Mouse (Mus musculus): ENCODE measurements around the gene Pcca. TPM values are rescaled to one million over a fixed set of nuclear protein-coding genes. Genes with fewer than 3 reads are reported as not detected.

Gene Pcca
- polyA plus RNA-seq, 1 experiment from 2014 or later = 37.7 TPM

DNA sequence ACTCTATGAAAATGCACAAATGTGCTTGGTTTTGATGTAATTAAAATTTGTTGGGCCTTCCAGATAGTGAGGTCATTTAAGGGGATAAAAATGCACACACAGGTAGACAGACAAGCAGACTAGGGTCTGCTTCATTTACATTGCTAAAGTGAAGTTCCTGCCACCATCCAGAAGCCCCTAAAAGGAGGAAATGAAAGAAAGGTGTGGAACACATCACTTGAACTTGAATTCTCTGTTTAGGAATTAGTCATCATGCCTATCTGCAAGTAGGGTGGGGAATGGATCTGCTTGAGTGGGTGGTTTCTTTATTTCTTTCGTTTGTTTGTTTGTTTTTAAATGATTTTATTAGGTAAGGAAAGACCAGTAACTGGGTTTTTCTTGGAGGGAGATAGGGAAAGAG lies 166.2 kb downstream of the Pcca start:
- no peaks in the 10 kb centered on the region; the same call in 1 of the 2 replicates for H3K36me3 ChIP-seq
- H3K9me3 ChIP-seq = no peaks in the 10 kb centered on the region
- 66% methylated on average over 1 of the region's 1 CpGs for WGBS

DNA sequence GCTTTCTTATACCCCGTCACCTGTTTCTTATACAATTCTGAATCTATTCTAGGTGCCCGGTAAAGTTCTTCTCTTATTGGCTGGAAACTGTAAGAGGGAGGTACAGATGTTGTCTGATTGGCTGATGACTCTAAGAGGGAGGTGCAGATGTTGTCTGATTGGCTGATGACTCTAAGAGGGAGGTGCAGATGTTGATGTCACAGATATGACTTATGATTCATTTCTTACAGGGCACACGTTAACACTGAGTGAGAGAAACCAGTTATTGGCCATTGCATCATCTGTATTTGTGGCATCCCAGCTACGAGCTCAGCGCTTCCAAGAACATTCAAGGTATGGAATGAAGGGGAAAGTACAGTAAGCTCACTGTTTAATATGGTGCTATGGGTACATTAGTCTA lies 179.7 kb downstream of the Pcca start:
- no peak overlapping the region for H3K4me3 ChIP-seq (replicated peaks)
- ATAC-seq (ENCODE audit: insufficient number of reproducible peaks, insufficient read depth, low FRiP score, low TSS enrichment, low read depth) = no peak
- H3K4me2 ChIP-seq = no peak overlapping the region
- H3K27ac ChIP-seq = no peak overlapping the region
- no peak overlapping the region for H3K9ac ChIP-seq (replicated peaks)
- H3K4me1 ChIP-seq (replicated peaks) = no peaks in the 10 kb centered on the region
- H3K27me3 ChIP-seq = no peaks in the 10 kb centered on the region
- no peaks in the 10 kb centered on the region for H3K9me3 ChIP-seq
- WGBS = 94% methylated on average over 5 of the region's 5 CpGs
- H3K36me3 ChIP-seq = no peaks in the 10 kb centered on the region

More for the DNA sequence above, 166.2 kb downstream of the Pcca start:
- Histone ChIP-seq H3K4me1 (replicated peaks) (no peaks in the 10 kb centered on the region), H3K9ac (replicated peaks) (no peak overlapping the region), H3K4me2 (no peak overlapping the region), H3K27ac (no peak overlapping the region), H3K27me3 (no peaks in the 10 kb centered on the region), H3K4me3 (replicated peaks) (no peak overlapping the region)
- ATAC-seq (ENCODE audit: insufficient number of reproducible peaks, insufficient read depth, low FRiP score, low TSS enrichment, low read depth) = no peak

DNA sequence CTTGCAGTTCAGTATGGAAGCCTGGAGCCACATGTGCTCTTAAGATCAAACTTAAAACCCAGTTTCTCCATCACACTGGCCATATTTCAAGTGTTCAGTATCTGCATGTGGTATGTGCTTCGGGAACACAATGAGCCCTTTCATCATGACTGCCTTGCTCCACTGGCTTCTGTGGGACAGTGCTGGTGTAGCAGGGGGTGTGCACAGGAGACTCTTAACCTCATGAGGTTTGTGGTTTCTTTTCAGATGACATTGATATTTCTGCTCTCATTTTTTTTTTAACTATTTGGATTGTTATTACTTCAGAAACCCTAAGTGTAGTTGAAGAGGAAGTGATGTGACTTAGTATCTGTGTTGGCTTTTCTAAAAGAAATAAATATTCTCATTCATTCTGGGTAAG lies 180.8 kb downstream of the Pcca start:
- no peaks in the 10 kb centered on the region for H3K36me3 ChIP-seq
- H3K9ac ChIP-seq (replicated peaks) = no peak overlapping the region
- ATAC-seq (ENCODE audit: insufficient number of reproducible peaks, insufficient read depth, low FRiP score, low TSS enrichment, low read depth) = no peak
- WGBS = 69% methylated on average over 1 of the region's 1 CpGs
- H3K27ac ChIP-seq = no peak overlapping the region
- H3K4me3 ChIP-seq (replicated peaks) = no peak overlapping the region
- no peaks in the 10 kb centered on the region for H3K9me3 ChIP-seq
- no peak overlapping the region for H3K4me2 ChIP-seq
- no peaks in the 10 kb centered on the region for H3K27me3 ChIP-seq
- H3K4me1 ChIP-seq (replicated peaks) = no peaks in the 10 kb centered on the region

DNA sequence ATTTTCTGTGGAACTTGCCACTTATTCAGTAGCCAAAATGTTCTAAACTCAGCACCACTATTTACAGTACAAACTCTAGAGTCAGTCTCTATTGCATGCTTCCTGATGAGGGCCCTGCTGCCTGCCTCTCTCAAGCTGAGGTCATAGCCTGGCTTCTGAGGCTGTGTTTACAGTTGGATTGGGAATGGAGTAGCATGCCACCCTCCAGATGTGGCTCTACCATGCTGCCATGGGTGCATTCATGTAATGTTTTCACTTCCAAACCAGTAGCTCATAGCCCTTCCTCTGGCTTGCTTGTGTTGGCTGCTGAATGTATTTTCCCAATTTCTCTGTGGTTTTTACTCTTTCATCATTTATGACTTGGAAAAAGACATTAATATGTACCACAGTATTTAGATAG lies 181.9 kb downstream of the Pcca start:
- no peaks in the 10 kb centered on the region for H3K36me3 ChIP-seq
- H3K9ac ChIP-seq (replicated peaks) = no peak overlapping the region
- H3K4me2 ChIP-seq = no peak overlapping the region
- H3K4me1 ChIP-seq (replicated peaks) = 0 out of 2 replicates have a peak, but pooled peaks cover 5% of the 10 kb centered on the region
- ATAC-seq (ENCODE audit: insufficient number of reproducible peaks, insufficient read depth, low FRiP score, low TSS enrichment, low read depth) = no peak
- H3K27ac ChIP-seq = no peak overlapping the region
- H3K27me3 ChIP-seq = no peaks in the 10 kb centered on the region
- H3K9me3 ChIP-seq = no peaks in the 10 kb centered on the region
- no peak overlapping the region for H3K4me3 ChIP-seq (replicated peaks)

DNA sequence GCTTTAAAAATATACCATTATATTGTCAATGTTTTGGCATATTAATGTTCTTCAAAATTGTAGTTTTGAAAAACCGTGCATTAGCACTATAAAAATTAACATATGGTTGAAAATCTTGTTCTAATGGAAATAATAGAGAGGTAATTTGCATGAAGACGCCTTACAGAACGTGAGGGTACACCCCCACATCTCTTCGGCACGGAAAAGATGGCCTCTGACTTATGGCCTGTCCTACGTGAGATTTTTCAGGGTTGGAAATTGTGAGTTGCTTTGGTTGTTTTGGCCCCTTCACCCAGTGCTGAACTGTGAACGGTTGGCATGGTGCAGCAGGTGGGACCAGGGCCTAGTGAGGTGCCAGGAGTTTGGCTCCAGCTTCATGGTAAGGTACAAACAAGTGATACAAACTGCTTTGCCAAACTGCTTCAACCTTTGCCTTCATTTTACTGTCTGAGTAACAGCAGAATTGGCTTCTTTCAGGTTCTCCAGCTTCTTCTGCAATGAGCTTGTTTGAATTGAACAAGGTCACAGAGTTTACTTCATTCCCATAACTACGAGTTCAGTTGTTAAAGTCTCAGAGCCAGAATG lies 185.5 kb downstream of the Pcca start:
- H3K27me3 ChIP-seq = no peaks in the 10 kb centered on the region
- no peaks in the 10 kb centered on the region for H3K36me3 ChIP-seq
- H3K4me3 ChIP-seq (replicated peaks) = no peak overlapping the region
- WGBS = 85% methylated on average over 8 of the region's 8 CpGs
- H3K4me1 ChIP-seq (replicated peaks) = 0 out of 2 replicates have a peak, but pooled peaks cover 5% of the 10 kb centered on the region
- no peak for ATAC-seq (ENCODE audit: insufficient number of reproducible peaks, insufficient read depth, low FRiP score, low TSS enrichment, low read depth)
- no peak overlapping the region for H3K9ac ChIP-seq (replicated peaks)
- no peak overlapping the region for H3K27ac ChIP-seq
- no peaks in the 10 kb centered on the region for H3K9me3 ChIP-seq
- H3K4me2 ChIP-seq = no peak overlapping the region

DNA sequence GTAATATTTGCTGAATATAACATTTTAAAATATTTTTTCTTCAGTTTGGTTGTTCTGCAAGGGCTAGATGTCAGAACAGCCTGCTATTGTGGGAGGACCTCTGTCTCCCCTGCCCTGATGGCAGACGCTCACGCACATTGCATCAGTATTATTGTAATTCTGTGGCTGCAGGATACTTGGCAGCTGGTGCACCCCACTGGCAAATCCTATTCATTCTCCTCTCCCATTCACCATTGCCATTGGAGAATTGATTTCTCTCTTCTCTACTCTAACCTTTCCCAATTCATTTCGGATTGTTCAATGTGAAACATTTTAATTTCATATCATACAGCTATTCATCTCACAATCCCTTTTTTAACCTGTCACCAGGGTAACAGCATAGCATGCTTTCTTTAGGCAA lies 186.9 kb downstream of the Pcca start:
- no peaks in the 10 kb centered on the region for H3K36me3 ChIP-seq
- H3K9ac ChIP-seq (replicated peaks) = no peak overlapping the region
- no peak for ATAC-seq (ENCODE audit: insufficient number of reproducible peaks, insufficient read depth, low FRiP score, low TSS enrichment, low read depth)
- H3K9me3 ChIP-seq = no peaks in the 10 kb centered on the region
- H3K4me1 ChIP-seq (replicated peaks) = 0 out of 2 replicates have a peak, but pooled peaks cover 5% of the 10 kb centered on the region
- no peak overlapping the region for H3K27ac ChIP-seq
- H3K27me3 ChIP-seq = no peaks in the 10 kb centered on the region
- H3K4me2 ChIP-seq = no peak overlapping the region
- 57% methylated on average over 3 of the region's 3 CpGs for WGBS
- H3K4me3 ChIP-seq (replicated peaks) = no peak overlapping the region

DNA sequence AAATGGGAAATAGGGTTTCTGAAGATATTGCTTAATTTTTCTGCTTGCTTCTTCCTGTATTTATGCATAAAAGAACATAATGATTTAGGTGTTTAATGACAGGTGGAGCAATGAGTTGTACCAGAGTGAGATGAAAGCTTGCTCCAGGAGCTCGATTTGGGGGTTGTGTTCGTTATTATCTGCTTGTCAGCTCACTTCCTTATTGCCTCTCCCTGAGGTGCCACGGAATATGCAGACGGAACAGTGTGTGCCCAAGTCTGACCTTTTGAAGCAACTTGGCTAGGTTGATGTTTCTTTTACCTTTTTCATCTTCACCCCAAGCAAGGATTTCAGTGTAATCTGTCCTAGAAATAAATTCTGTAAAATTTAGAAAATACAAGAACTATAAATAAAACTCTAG lies 187.6 kb downstream of the Pcca start:
- no peak for ATAC-seq (ENCODE audit: insufficient number of reproducible peaks, insufficient read depth, low FRiP score, low TSS enrichment, low read depth)
- H3K36me3 ChIP-seq = no peaks in the 10 kb centered on the region
- no peak overlapping the region for H3K9ac ChIP-seq (replicated peaks)
- no peak overlapping the region for H3K27ac ChIP-seq
- 0 out of 2 replicates have a peak, but pooled peaks cover 5% of the 10 kb centered on the region for H3K4me1 ChIP-seq (replicated peaks)
- no peaks in the 10 kb centered on the region for H3K27me3 ChIP-seq
- WGBS = 10% methylated on average over 4 of the region's 4 CpGs
- no peak overlapping the region for H3K4me2 ChIP-seq
- H3K9me3 ChIP-seq = no peaks in the 10 kb centered on the region
- H3K4me3 ChIP-seq (replicated peaks) = no peak overlapping the region

DNA sequence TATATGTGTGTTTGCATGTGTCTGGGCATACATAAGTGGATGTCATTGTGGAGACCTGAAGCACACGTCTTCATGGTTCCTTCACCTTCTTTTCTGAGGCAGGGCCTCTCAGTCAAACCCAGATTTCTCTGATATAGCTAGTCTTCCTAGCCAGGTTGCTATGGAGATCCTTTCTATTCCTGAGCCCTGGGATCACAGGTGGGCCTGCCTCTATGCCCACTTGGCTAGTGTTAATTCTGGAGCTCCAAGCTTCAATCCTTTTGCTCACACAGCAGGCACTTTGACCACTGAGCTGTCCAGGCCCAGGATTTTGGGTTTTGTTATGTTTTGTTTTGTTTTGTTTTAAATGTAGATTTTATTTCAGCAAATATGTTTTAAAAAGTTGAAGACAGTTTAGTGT lies 192.3 kb downstream of the Pcca start:
- Histone ChIP-seq H3K4me1 (replicated peaks) (peaks cover 7% of the 10 kb centered on the region; the same call in 1 of the 2 replicates), H3K9ac (replicated peaks) (no peak overlapping the region), H3K4me3 (replicated peaks) (no peak overlapping the region), H3K4me2 (no peak overlapping the region), H3K36me3 (no peaks in the 10 kb centered on the region), H3K9me3 (no peaks in the 10 kb centered on the region), H3K27me3 (no peaks in the 10 kb centered on the region), H3K27ac (no peak overlapping the region)
- 89% methylated on average over 1 of the region's 1 CpGs for WGBS
- ATAC-seq (ENCODE audit: insufficient number of reproducible peaks, insufficient read depth, low FRiP score, low TSS enrichment, low read depth) = no peak

DNA sequence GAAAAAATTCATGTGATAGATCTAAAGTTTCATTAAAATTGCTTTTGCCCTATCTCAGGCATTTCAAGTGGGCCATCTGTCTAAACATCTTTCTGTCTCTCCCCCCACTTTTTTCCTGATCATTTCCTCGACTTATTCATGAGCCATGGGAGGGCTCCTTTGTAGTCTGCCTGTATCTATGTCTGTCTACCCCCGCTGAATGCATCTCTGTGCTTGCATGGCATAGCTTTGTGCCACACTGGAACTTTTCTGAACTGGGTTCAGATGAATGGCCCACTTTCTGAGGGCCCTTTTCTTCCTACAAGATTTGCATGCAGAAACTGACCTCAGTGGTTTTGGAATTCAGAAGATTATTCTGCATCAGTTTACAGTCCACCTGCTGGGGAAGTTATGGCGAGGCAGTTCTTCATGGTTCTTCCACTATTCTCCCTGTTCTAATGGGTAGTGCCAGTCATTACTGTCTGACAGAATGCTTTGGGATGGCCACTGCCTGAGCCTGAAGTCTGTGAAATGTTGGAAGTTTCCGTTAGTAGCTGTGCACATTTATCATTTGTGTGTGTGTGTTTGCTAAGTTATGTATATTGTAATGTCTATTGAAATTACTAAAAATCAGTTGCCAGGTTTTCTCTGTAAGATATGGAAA lies 195.4 kb downstream of the Pcca start:
- Histone ChIP-seq H3K4me3 (replicated peaks) (no peak overlapping the region), H3K4me1 (replicated peaks) (peaks cover 7% of the 10 kb centered on the region; the same call in 1 of the 2 replicates), H3K36me3 (no peaks in the 10 kb centered on the region), H3K27me3 (no peaks in the 10 kb centered on the region), H3K4me2 (no peak overlapping the region), H3K9ac (replicated peaks) (no peak overlapping the region), H3K9me3 (no peaks in the 10 kb centered on the region), H3K27ac (no peak overlapping the region)
- 85% methylated on average over 4 of the region's 4 CpGs for WGBS
- ATAC-seq (ENCODE audit: insufficient number of reproducible peaks, insufficient read depth, low FRiP score, low TSS enrichment, low read depth) = no peak

DNA sequence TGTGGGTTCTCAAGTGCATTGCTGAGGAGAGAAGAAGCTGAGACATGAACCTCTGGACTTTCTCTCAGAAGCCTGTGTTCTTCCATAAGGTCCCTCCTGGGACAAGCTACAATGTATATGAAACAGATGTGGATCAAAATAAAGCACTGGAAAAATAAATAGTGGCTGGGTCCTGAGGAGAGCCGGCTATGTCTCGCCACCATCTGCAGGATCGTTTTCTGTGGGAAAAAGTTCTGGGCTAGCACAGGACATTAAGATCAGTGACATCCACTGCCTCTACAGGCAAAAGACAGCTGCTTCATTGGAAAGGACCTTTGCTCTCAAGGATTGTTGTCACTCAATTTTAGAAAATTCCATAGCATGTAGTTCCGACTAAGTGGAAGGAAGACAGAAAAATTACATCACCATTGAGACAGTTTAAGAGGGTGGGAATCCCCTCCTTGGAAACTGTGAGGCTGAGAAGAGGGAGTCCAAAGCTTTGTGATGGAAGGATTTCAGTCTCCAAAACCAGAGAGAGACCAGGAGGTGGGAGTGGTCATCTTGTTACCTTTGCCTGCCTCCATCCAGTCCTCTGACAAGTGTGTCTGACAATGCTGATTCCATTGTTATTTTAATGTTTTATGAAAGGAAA lies 196.9 kb downstream of the Pcca start:
- H3K36me3 ChIP-seq = no peaks in the 10 kb centered on the region
- no peaks in the 10 kb centered on the region for H3K9me3 ChIP-seq
- WGBS = 54% methylated on average over 4 of the region's 4 CpGs
- H3K4me1 ChIP-seq (replicated peaks) = peaks cover 7% of the 10 kb centered on the region; the same call in 1 of the 2 replicates
- no peak for ATAC-seq (ENCODE audit: insufficient number of reproducible peaks, insufficient read depth, low FRiP score, low TSS enrichment, low read depth)
- no peak overlapping the region for H3K4me3 ChIP-seq (replicated peaks)
- H3K4me2 ChIP-seq = no peak overlapping the region
- no peak overlapping the region for H3K27ac ChIP-seq
- H3K27me3 ChIP-seq = no peaks in the 10 kb centered on the region
- H3K9ac ChIP-seq (replicated peaks) = no peak overlapping the region

DNA sequence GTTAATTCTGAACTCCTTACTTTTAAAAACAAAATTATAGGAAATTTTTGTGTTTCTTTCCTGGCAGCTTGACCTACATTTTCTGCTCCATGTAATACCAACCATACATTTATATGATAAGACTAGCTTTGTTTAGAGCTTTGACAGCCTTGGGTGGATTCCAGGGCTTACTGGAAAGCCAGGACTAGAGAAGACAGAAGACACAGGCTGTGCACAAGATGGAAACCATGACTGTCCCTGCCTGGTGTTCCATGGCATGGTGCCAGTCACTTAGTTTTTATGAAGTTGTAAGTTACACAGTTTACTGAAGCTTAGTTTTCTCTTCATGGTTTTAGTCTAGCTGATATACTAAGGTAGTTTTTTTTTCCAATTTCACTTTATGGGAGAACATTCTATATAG lies 202.7 kb downstream of the Pcca start:
- Histone ChIP-seq H3K9me3 (no peaks in the 10 kb centered on the region), H3K36me3 (no peaks in the 10 kb centered on the region)

More for the DNA sequence above, 202.7 kb downstream of the Pcca start:
- Histone ChIP-seq H3K27ac (no peak overlapping the region), H3K4me3 (replicated peaks) (no peak overlapping the region), H3K9ac (replicated peaks) (no peak overlapping the region), H3K4me2 (no peak overlapping the region), H3K27me3 (no peaks in the 10 kb centered on the region), H3K4me1 (replicated peaks) (no peaks in the 10 kb centered on the region)
- no peak for ATAC-seq (ENCODE audit: insufficient number of reproducible peaks, insufficient read depth, low FRiP score, low TSS enrichment, low read depth)
